Mouse (Mus musculus) ES-Bruce4 (cell line): ENCODE measurements around the gene E130308A19Rik.

Experiments used
- CTCF ChIP-seq: IDR thresholded peaks from one replicate; pipeline ENCODE4 v1.8.1; 2011; ENCODE audit warnings: low read depth, low read length
- POLR2A ChIP-seq: IDR thresholded peaks from one replicate; pipeline ENCODE4 v1.8.1; 2011; ENCODE audit warnings: low read length; ENCODE audit not compliant: insufficient read depth

DNA sequence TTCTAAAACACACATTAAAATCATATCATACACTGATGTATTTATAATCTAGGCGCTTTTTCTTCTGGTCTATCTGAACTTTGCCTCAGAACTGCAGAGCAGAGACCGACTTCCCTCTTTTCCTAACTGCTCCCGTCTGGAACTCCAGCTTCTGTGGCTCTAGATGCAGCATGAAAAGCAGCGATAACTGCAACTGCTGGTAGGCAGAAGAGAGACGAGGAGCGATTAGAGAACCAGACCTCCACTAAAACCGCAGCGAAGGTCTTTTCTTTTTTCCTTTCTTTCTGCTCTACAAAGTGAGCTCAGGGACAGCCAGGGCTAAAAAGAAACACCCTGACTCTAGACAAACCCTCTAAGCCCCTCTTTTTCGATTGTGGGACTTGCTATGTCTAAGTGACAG, 4.1 kb downstream of the E130308A19Rik start:
- TF ChIP-seq POLR2A = no peak
- no peak for TF ChIP-seq CTCF
